Mouse (Mus musculus) C2C12 (cell line): ENCODE results near the gene Kcnj10.

Source experiments
- CEBPB ChIP-seq: IDR thresholded peaks from one replicate; pipeline ENCODE4 v1.6.1; 2011; ENCODE audit warnings: low read depth, mild to moderate bottlenecking, control low read depth, moderate library complexity
- CTCF ChIP-seq: IDR thresholded peaks from one replicate; pipeline ENCODE4 v1.5.1; 2011; ENCODE audit not compliant: control insufficient read depth, insufficient read depth, insufficient read length
- MYOG ChIP-seq: IDR thresholded peaks from one replicate; pipeline ENCODE4 v1.6.1; 2011; ENCODE audit not compliant: control insufficient read depth, insufficient read length; ENCODE audit errors: extremely low read depth

DNA sequence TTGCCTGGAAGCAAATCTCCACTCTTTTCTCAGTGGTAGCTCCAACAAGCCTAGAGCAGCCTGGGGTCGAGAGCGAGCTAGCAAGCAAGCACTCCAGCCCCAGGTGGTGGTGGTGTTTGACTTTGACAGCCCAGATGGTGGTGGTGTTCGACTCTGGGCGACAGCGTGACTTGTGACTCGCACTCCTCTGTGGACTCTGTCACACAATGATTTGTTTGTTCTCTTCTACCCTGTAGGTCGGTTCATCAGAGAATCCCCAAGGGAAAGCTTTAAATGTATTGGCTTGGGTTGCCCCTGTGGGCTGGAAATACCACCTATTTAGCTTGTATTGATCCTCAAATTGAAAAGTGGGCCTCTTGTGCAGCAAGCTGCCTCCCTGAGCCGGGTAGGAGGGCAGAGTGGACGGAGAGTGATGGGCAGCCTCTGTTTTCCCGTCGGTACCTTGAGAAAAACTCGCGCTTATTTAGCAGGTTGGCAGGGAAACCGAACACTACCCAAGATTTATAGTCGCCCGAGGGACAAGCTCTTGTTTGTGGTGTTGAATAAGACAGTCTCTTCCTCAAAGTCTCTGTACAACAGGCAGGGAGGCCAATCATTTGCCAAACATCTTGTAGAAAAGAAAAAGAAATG, 65.2 kb downstream of the Kcnj10 start:
- TF ChIP-seq CTCF (no peak), CEBPB (no peak), MYOG (no peak)
